Mouse (Mus musculus) spleen, postnatal 36 days (tissue): ENCODE results near the gene Dad1.

Source experiments
- DNase-seq, 2 experiments: peaks; one replicate each; pipeline ENCODE4 v3.0.0; 2022; ENCODE audit warnings: low spot score in 2 of 2, mixed read lengths in 1 of 2

Gene Dad1

GRCm38 (mm10) chr14:54206309-54206708, 47.6 kb downstream of the Dad1 start:
- DNase-seq = no peak

- DNase-seq = no peak
Measured at GRCm38 (mm10) chr14:54205904-54206303, 48.0 kb downstream of the Dad1 start.

GRCm38 (mm10) chr14:54204786-54205185, 49.1 kb downstream of the Dad1 start:
- DNase-seq = no peak

GRCm38 (mm10) chr14:54204311-54204710, 49.6 kb downstream of the Dad1 start:
- DNase-seq = peak in 1 of 2 experiments; percentile 32

GRCm38 (mm10) chr14:54203776-54204175, 50.1 kb downstream of the Dad1 start:
- DNase-seq = no peak

GRCm38 (mm10) chr14:54203207-54203606, 50.7 kb downstream of the Dad1 start:
- no peak for DNase-seq

GRCm38 (mm10) chr14:54200363-54200762, 53.5 kb downstream of the Dad1 start:
- no peak for DNase-seq

- no peak for DNase-seq
Measured at GRCm38 (mm10) chr14:54199662-54200061, 54.2 kb downstream of the Dad1 start.

- no peak for DNase-seq
Measured at GRCm38 (mm10) chr14:54197740-54198139, 56.2 kb downstream of the Dad1 start.

GRCm38 (mm10) chr14:54195838-54196423, 58.0 kb downstream of the Dad1 start:
- DNase-seq = no peak

- no peak for DNase-seq
Measured at GRCm38 (mm10) chr14:54193354-54194133, 60.4 kb downstream of the Dad1 start.

- DNase-seq = no peak
Measured at GRCm38 (mm10) chr14:54192462-54192847, 61.4 kb downstream of the Dad1 start.

- no peak for DNase-seq
Measured at GRCm38 (mm10) chr14:54191594-54192461, 62.1 kb downstream of the Dad1 start.

GRCm38 (mm10) chr14:54191026-54191390, 62.9 kb downstream of the Dad1 start:
- no peak for DNase-seq

- DNase-seq = no peak
Measured at GRCm38 (mm10) chr14:54190305-54191025, 63.4 kb downstream of the Dad1 start.

GRCm38 (mm10) chr14:54189255-54189654, 64.6 kb downstream of the Dad1 start:
- DNase-seq = no peak

GRCm38 (mm10) chr14:54187211-54187610, 66.7 kb downstream of the Dad1 start:
- DNase-seq = no peak
